Mouse (Mus musculus) fat pad, adult 2 months (tissue): ENCODE data around the gene Gm20388.
A peak's percentile ranks its signal among the peaks of the same experiment; 100 is the strongest.

Source experiments
- DNase-seq: peaks from one replicate; pipeline ENCODE4 v3.0.0-alpha.2; 2011; ENCODE audit warnings: low read depth, low spot score; ENCODE audit errors: extremely low read depth

Gm20388 gene

GRCm38 (mm10) chr8:120281487-120281886 lies 370.8 kb downstream of the Gm20388 start:
- DNase-seq, result no peak

DNA sequence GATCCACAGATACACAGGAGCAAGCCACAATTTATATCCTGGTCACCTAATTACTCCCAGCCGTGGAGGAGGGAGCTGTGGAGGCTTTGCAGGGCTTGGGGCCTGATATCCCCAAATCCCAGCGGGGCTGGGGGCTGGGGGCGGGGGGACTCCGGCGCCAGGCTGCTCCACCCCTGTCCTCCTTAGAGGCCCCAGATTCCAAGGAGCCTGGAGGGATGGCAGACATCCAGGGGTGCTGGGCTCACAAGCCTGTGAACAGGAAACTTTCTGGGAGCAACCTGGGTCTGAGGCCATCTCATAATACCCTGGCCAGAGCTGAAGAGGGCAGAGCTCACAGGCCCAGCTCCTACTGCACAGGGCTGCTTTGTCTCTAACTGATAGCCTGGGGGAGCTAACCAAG lies 371.8 kb downstream of the Gm20388 start:
- no peak for DNase-seq

- no peak for DNase-seq
These were observed 373.6 kb downstream of the Gm20388 start for GRCm38 (mm10) chr8:120284265-120284664.

- no peak for DNase-seq
These were observed 374.4 kb downstream of the Gm20388 start for GRCm38 (mm10) chr8:120285033-120285432.

DNA sequence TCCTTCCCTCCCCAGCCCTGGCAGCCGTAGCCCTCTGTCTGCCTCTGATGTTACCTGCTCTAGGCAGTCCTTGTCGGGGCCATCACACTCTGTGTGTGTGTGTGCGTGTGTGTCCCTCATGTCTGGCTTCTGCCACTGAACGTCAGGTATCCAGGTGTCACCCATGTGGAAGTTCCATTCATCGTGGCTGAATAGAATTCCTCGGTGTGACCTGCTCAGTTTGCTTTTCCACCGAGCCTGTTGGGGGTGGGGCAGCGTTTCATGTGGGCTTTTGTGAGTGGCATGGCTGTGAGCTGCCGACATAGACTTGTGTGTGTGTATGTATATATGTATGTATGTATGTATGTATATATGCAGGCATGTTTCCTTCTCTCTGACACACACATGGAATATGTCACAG lies 375.2 kb downstream of the Gm20388 start:
- DNase-seq, result no peak

- no peak for DNase-seq
These were observed 377.7 kb downstream of the Gm20388 start for GRCm38 (mm10) chr8:120288122-120288908.

- no peak for DNase-seq
These were observed 378.6 kb downstream of the Gm20388 start for GRCm38 (mm10) chr8:120289191-120289590.

DNA sequence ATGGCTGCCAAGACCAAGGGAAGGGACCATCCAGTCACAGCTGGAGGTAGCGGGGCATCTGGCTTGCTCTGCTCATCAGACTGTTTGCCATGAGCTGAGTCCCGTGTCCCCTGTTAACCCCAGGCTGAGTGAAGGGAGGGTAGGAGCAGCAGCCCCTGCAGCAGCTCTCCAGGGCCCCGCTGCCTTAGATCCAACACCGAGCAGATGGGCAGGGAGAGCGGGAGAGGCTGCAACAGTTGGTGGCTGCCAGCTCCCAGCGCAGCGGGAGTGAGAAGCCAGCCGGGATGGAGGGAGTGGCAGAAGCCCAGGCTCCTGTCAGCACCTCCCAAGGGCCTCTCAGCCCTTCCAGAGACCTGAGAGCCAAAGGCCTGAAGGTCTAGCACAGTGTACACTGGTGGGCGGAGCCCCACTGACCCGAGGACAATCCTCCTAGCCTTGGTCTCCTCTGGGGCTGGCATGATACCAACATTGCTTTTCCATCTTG lies 379.1 kb downstream of the Gm20388 start:
- DNase-seq, result no peak

DNA sequence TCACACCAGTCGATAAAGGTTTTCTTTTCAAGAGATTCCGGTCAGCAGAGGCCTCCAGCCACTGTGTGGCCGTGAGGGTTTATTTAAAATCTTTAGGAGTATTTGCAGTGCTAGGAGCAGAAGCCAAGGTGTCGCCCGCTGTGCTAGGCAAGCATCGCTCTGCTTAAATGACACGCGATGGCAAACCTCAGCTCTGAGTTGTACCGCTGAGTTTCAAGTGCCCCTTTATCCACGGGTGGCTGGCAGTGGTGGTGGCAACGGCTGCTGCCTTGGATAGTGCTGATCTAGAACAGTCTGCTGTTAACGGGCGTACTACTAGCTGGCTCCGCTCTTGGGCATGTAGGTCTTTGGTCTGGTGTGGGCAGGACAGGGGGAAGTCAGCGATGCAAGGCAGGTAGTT lies 380.0 kb downstream of the Gm20388 start:
- DNase-seq, result no peak

- DNase-seq, result no peak
These were observed 381.0 kb downstream of the Gm20388 start for GRCm38 (mm10) chr8:120291650-120292049.

DNA sequence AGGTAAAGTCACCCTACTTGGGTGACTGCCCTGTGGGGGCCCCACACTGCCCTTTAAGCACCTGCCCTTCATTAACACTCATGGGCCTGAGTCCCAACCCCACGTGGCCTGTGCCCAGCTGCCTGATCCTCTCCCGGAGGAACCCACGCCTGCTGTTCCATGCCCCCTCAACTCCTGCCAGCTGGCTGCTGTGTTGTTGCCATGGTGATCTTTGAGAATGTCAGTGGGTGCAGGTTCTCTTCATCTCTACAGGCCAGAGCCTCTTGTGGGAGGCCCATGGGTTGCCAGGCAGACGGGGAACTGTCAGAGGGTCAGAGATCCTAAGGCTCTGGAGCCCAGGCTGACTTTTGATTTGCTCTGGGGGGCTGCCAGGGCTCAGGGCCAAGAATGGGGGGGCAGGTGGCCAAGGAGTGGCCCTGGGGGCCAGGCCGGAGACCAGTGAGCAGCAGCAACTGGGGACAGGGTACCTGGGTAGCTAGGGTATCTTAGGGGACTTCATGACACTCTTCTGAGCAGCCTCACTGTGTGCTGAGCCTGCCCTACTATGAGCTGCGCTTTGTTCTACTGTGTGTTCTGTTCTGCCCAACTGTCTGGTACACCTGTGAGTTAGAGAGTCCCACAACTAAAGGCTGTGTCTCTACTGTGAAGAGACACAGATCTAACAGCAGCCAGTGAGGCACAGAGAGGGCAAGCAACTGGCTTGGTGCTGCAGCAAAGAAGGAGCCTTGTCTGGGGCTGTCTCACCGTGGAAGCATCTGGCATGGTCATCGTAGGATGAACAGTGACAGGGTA lies 381.9 kb downstream of the Gm20388 start:
- DNase-seq, result no peak

- no peak for DNase-seq
These were observed 383.0 kb downstream of the Gm20388 start for GRCm38 (mm10) chr8:120293421-120294357.

- DNase-seq, result no peak
These were observed 384.6 kb downstream of the Gm20388 start for GRCm38 (mm10) chr8:120294982-120295870.

DNA sequence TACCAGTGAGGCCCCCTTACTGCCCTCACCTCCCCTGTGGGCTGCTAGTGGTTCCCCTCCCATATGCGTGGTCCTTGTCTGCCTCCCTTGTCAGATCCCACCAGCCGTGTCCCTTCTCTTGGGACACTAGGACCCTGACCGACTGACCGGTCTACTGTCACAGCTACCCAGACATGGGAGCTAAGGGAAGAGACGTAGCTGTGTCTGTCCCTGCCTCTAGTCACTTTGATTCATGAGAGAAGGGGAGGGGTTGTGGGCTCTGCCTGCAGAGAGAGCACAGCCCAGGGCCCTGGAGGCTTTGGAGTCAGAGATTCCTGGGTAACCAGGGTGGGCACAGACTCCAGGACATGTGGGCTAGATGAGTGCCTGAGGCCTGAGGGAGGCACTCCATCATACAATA lies 386.4 kb downstream of the Gm20388 start:
- no peak for DNase-seq

DNA sequence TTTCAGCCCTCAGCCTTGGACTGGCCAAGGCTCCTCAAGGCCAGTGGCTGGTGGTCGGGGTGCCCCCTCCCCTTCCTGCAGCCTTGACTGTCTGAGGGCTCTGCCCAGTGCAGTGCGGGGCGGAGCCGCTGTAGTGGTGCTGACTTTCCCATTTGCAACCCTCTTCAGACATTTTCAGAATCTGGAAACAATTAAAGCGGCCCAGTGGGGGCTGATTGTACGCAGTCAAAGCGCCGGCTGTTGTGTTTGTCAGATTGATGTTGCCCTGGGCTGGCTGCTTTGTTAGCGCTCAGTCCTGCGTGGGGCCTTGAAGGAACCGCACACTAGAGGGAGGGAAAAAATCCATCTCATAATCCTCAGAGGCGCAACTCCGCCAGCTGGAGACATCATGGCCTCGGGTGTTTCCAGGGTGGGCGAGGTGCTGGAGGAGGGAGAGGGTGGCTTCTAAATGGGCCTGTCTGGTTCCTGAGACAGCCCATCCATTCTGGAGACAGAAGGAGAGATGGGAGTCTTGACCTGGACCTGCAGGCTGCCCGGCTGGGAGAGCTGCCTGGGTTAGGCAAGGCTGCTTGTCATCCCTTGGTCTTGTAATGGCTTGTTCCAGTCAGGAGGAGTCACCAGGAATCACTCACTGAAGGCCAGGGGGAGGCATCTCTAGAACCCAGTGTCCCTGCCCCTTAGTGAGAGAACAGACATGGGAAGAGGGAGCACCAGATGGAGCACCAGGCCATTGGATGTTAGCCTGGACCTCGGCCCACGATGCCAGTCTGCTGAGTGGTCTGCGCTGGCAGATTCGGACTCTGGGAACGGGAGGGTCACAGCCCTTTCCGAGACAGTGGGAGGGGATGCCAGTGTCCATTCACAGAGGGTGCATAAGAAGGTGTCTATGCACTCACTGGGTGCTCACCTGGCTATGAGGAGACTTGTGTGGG lies 388.2 kb downstream of the Gm20388 start:
- no peak for DNase-seq

- DNase-seq, result peak; percentile 74
These were observed 390.0 kb downstream of the Gm20388 start for GRCm38 (mm10) chr8:120300601-120301141.

DNA sequence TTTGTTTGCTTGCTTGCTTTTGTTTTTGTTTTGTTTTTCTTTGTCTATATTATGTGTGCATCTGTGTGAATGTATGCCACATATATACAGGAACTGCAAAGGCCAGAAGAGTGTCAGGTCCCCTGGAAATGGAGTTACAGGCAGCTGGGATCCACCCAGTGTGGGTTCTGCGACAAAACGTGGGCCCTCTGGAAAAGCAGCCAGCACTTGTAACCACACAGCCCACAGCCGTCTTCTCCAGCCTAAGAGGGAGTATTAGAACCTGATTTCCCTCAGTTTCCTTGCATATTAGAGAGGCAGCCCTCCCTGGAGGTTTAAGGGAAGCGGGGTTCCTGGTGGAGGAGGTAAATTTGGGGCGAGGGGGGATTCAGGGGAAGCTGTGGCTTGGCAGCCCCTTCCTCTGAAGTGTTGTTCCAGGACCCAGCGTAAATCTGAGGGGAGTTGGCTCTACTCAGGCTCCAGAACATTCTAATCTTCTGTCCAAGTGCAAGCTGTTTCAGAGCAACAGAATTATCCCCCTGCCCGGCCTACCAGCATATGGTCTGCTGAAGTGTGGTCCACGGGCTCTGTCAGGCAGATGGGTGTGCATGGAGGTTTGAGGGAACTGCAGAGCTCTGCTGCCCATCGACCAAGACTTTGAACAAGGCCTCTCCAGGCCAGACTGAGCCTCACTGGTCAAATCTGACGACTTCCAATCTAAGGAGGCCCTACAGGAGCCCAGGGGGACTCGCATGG lies 392.5 kb downstream of the Gm20388 start:
- DNase-seq, result no peak

DNA sequence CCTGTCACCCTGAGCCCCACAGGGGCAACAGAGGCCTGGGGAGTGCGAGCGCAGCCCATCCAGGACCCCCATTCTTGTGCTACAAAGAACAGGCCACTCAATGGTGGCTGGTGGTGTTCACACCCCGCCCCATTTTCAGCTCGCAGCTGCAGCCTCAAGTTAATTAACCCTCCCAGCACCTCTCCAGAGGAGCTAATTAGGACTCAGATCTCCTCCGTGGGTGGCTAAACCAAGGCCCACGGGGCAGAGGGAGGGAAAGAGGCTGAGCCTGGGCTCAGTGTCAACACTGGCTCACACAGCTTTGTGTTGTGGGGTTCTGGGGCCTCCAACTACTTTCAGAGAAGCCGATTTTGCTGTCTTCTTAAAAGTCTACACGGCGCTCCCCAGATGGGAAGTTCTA lies 393.5 kb downstream of the Gm20388 start:
- no peak for DNase-seq
